Mouse (Mus musculus) lung, embryonic 14.5 days (tissue): ENCODE measurements around the gene Slc38a6. TPM values are rescaled to one million over a fixed set of nuclear protein-coding genes. Genes with fewer than 3 reads are reported as not detected.

ENCODE experiments used
- ATAC-seq: fragments of 200-750 bp; cut with Nextera tagmentation; 2 replicates; pipeline ENCODE4 v1.8.0; 2017; ENCODE audit warnings: mild to moderate bottlenecking, moderate TSS enrichment, moderate library complexity; ENCODE audit not compliant: insufficient read depth
- DNase-seq: peaks from one replicate; pipeline ENCODE4 v3.0.0-alpha.2; 2015
- H3K27ac ChIP-seq: fragments of 300-500 bp; sonication (generic); 2 replicates; pipeline ENCODE4 v1.5.1; 2014; ENCODE audit warnings: low read depth, mild to moderate bottlenecking, moderate library complexity
- H3K27me3 ChIP-seq: fragments of 300-500 bp; sonication (generic); 2 replicates; pipeline ENCODE4 v1.6.1; 2014; ENCODE audit warnings: low read length, control low read depth; ENCODE audit not compliant: insufficient read depth
- H3K36me3 ChIP-seq: fragments of 300-500 bp; sonication (generic); 2 replicates; pipeline ENCODE4 v1.6.1; 2014; ENCODE audit warnings: control low read depth; ENCODE audit not compliant: insufficient read depth
- H3K4me1 ChIP-seq: fragments of 300-500 bp; sonication (generic); 2 replicates; pipeline ENCODE4 v1.6.1; 2014; ENCODE audit warnings: antibody characterized with exemption, control low read depth; ENCODE audit not compliant: insufficient read depth
- H3K4me2 ChIP-seq: fragments of 300-500 bp; sonication (generic); 2 replicates; pipeline ENCODE4 v1.6.1; 2014; ENCODE audit warnings: mild to moderate bottlenecking
- H3K4me3 ChIP-seq: fragments of 300-500 bp; sonication (generic); 2 replicates; pipeline ENCODE4 v1.5.1; 2014; ENCODE audit warnings: low read depth, low read length
- H3K9ac ChIP-seq: fragments of 300-500 bp; sonication (generic); 2 replicates; pipeline ENCODE4 v1.6.1; 2014
- H3K9me3 ChIP-seq: fragments of 300-500 bp; sonication (generic); 2 replicates; pipeline ENCODE4 v1.6.1; 2016; ENCODE audit warnings: low read depth, low read length, control low read depth
- CTCF ChIP-seq: IDR thresholded peaks from 2 replicates; pipeline ENCODE4 v1.5.1; 2016; ENCODE audit warnings: antibody characterized with exemption, low read depth
- WGBS: fragments of 180-500 bp; shearing (Covaris S2); extraction: QIAGEN DNeasy Blood & Tissue Kit; methylation state at CpG from one replicate; pipeline ENCODE4 v1.1.7; 2014; 5-methylcytosine and 5-hydroxymethylcytosine counted together
- polyA plus RNA-seq: library from polyadenylated mRNA; unstranded; fragments of >200 nt; fragmentation: Nextera tagmentation; extraction: Ambion mirVana; gene quantifications from 2 replicates; pipeline ENCODE4 v1.2.1, GENCODE M21; 2014

Slc38a6 gene
- 9.3 and 10.7 TPM in 2 replicates for polyA plus RNA-seq

- H3K4me3 ChIP-seq: peak within 1 kb of the TSS; percentile 60
- no peaks in the 10 kb centered on the region for H3K27me3 ChIP-seq
- WGBS: under 1% methylated on average over 53 of the region's 53 CpGs
- peak within 1 kb of the TSS; percentile 68 for H3K27ac ChIP-seq
- peak; percentile 98 for ATAC-seq
- H3K9me3 ChIP-seq: no peaks in the 10 kb centered on the region
- TF ChIP-seq CTCF: no peak
- 0 out of 2 replicates have a peak, but pooled peaks cover 8% of the 10 kb centered on the region for H3K4me1 ChIP-seq
- H3K36me3 ChIP-seq: peaks cover 24% of the 10 kb centered on the region
- H3K9ac ChIP-seq: peak within 1 kb of the TSS; percentile 80
- peak within 1 kb of the TSS; percentile 71 for H3K4me2 ChIP-seq
- DNase-seq: peak; percentile 98
Observed at GRCm38 (mm10) chr12:73286287-73287092, at the start of gene Slc38a6, which contains the start of gene Trmt5. Slc38a6 (plus strand) TSS chr12:73286779. Trmt5 (minus strand) TSS chr12:73286710.

- Histone ChIP-seq H3K9ac (no peak overlapping the region), H3K36me3 (no peaks in the 10 kb centered on the region), H3K27me3 (no peaks in the 10 kb centered on the region), H3K4me1 (no peaks in the 10 kb centered on the region), H3K9me3 (no peaks in the 10 kb centered on the region), H3K27ac (peak overlapping the region; percentile 67; the same call in 1 of the 2 replicates), H3K4me2 (no peak overlapping the region), H3K4me3 (no peak overlapping the region)
- TF ChIP-seq CTCF: no peak
- 46% methylated on average over 10 of the region's 10 CpGs for WGBS
- DNase-seq (peak; percentile 64), ATAC-seq (peak; percentile 84)
Observed at GRCm38 (mm10) chr12:73241960-73242359, 44.6 kb upstream of the Slc38a6 start.

GRCm38 (mm10) chr12:73245687-73246086, 40.9 kb upstream of the Slc38a6 start:
- H3K27me3 ChIP-seq: no peaks in the 10 kb centered on the region
- no peak for ATAC-seq
- H3K9ac ChIP-seq: no peak overlapping the region
- WGBS: 61% methylated on average over 5 of the region's 5 CpGs
- no peak for TF ChIP-seq CTCF
- H3K27ac ChIP-seq: no peak overlapping the region
- H3K4me3 ChIP-seq: no peak overlapping the region
- DNase-seq: no peak
- H3K36me3 ChIP-seq: no peaks in the 10 kb centered on the region
- H3K9me3 ChIP-seq: no peaks in the 10 kb centered on the region
- no peaks in the 10 kb centered on the region for H3K4me1 ChIP-seq
- no peak overlapping the region for H3K4me2 ChIP-seq

- no peak for ATAC-seq
- no peaks in the 10 kb centered on the region for H3K4me1 ChIP-seq
- no peak for TF ChIP-seq CTCF
- H3K9me3 ChIP-seq: no peaks in the 10 kb centered on the region
- no peak overlapping the region for H3K27ac ChIP-seq
- no peaks in the 10 kb centered on the region for H3K36me3 ChIP-seq
- WGBS: 64% methylated on average over 2 of the region's 2 CpGs
- no peak overlapping the region for H3K4me3 ChIP-seq
- no peak overlapping the region for H3K4me2 ChIP-seq
- DNase-seq: no peak
- no peaks in the 10 kb centered on the region for H3K27me3 ChIP-seq
- H3K9ac ChIP-seq: no peak overlapping the region
Observed at GRCm38 (mm10) chr12:73255006-73255405, 31.6 kb upstream of the Slc38a6 start.

GRCm38 (mm10) chr12:73259269-73259668, 27.3 kb upstream of the Slc38a6 start:
- Histone ChIP-seq H3K27me3 (no peaks in the 10 kb centered on the region), H3K4me3 (no peak overlapping the region), H3K9me3 (no peaks in the 10 kb centered on the region), H3K27ac (no peak overlapping the region), H3K9ac (no peak overlapping the region), H3K4me1 (no peaks in the 10 kb centered on the region), H3K36me3 (no peaks in the 10 kb centered on the region), H3K4me2 (no peak overlapping the region)
- DNase-seq (no peak), ATAC-seq (no peak)
- no peak for TF ChIP-seq CTCF
- WGBS: 91% methylated on average over 6 of the region's 6 CpGs

- Histone ChIP-seq H3K4me3 (no peak overlapping the region), H3K4me1 (no peaks in the 10 kb centered on the region), H3K4me2 (no peak overlapping the region), H3K27me3 (no peaks in the 10 kb centered on the region), H3K9me3 (no peaks in the 10 kb centered on the region), H3K27ac (no peak overlapping the region), H3K36me3 (no peaks in the 10 kb centered on the region), H3K9ac (no peak overlapping the region)
- WGBS: 91% methylated on average over 1 of the region's 1 CpGs
- DNase-seq (no peak), ATAC-seq (no peak)
- no peak for TF ChIP-seq CTCF
Observed at GRCm38 (mm10) chr12:73260339-73260738, 26.2 kb upstream of the Slc38a6 start.

- Histone ChIP-seq H3K4me2 (no peak overlapping the region), H3K9ac (no peak overlapping the region), H3K9me3 (no peaks in the 10 kb centered on the region), H3K36me3 (no peaks in the 10 kb centered on the region), H3K4me3 (no peak overlapping the region), H3K4me1 (no peaks in the 10 kb centered on the region), H3K27me3 (no peaks in the 10 kb centered on the region), H3K27ac (no peak overlapping the region)
- TF ChIP-seq CTCF: no peak
- DNase-seq: no peak
- ATAC-seq: no peak
- WGBS: 58% methylated on average over 3 of the region's 3 CpGs
Observed at GRCm38 (mm10) chr12:73265381-73265978, 21.1 kb upstream of the Slc38a6 start.
